Mouse (Mus musculus) brain, embryonic 18.5 days (tissue): Measurements from ENCODE around the gene Cyb561d1.

Experiments used
- DNase-seq: peaks from one replicate; pipeline ENCODE4 v3.0.0-alpha.2; 2012; ENCODE audit warnings: low read depth, low spot score

The Cyb561d1 gene

DNA sequence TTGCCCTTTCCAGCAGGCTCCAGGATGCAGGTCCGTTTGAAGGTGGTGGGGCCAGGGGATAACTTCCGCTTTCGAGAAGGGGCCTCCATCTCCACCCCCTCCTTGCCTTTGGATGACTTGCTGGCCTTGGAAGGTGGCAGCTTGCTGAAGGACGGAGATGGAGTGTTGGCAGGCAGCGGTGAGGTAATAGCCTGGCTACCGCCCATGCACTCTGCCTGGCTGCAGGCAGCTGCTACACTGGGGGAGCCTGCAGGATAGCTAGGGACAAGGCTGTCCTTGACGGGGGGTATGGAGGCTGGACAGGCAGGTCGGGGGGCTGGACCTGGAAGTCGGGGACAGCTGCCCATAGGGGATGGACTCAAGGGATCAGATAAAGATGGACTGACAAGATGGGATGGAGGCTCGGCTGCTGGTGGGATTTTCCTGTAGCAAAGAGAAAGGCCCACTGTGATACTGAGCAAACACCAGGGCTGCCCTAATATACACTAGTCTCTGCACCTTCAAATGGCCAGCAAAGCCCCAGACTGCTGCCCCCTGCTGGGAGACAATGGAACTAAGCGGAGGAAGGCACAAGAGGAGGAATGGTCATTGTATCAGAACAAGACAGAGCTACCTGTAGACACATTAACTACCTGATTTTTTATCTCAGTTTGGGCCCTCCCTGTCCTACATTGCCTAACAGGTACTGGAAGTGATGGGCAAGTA, 2.8 kb upstream of the Cyb561d1 start:
- no peak for DNase-seq

DNA sequence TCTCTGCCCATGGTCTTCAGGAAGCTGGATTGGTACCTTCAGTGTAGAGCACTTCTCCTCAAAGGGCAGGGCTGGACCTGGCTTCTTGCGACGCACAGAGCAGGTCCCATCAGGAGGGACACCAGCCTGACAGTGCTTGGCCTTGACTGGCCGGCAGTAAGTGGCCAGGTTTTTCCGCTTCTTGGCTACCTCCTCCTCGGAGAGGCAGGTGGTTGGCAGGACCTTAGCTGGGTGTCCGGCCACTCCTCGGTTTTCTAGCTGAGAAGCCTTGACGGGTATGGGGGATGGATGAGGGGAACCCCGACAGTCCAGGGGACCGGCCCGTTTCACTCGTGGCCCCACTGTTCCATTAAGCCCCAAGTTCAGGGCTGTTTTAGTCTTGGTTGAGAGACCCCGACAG, 2.2 kb upstream of the Cyb561d1 start:
- no peak for DNase-seq

DNA sequence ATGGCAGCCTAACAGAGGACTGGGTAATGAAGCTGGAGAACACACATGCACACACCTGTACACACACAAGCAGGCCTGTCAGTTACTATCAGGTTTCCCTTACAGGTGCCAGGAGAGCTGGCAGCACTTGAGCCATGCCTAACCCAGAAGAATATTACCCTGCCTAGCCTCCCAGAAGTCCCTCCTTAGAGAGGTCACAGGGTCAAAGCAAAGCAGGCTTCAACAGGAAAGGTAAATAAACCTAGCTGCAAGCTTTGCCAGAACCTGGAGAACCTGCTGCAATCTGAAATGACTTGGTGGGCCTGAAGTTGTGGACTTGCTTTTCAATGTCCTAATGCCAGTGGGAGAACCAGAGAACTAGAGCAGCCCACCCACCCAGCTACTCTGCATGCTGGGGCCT, 1.5 kb upstream of the Cyb561d1 start:
- DNase-seq, result no peak

- DNase-seq, result no peak
Observed at GRCm38 (mm10) chr3:108199231-108199630, 1.8 kb downstream of the Cyb561d1 start.

DNA sequence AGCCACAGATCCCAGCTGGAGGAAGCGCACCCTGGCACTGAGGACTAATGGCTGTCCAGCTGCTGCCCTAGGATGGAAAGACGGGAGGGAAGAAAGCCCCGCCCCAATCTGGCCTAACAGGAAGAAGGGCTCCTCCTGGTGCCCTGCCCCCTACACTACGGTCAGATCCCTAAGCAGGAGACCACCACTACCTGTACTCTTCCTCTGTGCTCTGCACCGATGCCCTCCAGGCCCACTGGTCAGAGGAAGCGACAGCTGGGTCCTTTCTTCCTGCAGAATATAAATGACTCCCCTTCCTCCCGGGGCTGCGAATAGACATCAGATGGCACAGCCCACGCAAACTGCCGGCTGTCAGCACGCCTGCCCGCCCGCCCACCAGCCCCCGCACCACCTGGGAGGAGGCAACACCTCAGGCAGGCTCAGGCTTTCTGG, 3.9 kb downstream of the Cyb561d1 start:
- DNase-seq, result no peak

GRCm38 (mm10) chr3:108195941-108196590, 4.9 kb downstream of the Cyb561d1 start:
- DNase-seq, result no peak

- DNase-seq, result no peak
Observed at GRCm38 (mm10) chr3:108195287-108195686, 5.7 kb downstream of the Cyb561d1 start.

DNA sequence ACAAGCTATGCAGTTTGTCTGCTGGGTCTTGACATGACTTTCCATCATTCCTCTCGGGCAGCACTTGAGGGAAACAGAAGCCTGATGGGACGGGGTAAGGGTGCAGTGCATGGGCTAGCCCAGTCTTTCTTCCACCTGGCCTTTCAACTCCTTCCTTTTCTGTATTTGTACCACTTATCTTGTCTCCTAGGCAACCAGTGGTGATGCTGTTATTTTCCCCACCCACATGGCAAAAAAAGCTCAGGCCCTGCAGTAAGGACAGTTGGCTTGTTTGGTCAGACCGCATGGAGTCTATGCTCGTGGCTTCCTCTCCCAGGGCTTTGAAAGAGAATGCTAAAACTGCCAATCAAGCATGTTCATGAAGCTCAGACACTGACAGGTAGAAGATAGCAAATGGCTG, 7.3 kb downstream of the Cyb561d1 start:
- no peak for DNase-seq

GRCm38 (mm10) chr3:108189897-108190296, 11.1 kb downstream of the Cyb561d1 start:
- no peak for DNase-seq

GRCm38 (mm10) chr3:108188716-108189490, 12.1 kb downstream of the Cyb561d1 start:
- no peak for DNase-seq

- DNase-seq, result no peak
Observed at GRCm38 (mm10) chr3:108187111-108187795, 13.8 kb downstream of the Cyb561d1 start.

GRCm38 (mm10) chr3:108186098-108187047, 14.6 kb downstream of the Cyb561d1 start, which contains the start of gene Amigo1:
Gene Amigo1, plus strand, starts transcription at chr3:108186335.
- no peak for DNase-seq

- DNase-seq, result no peak
Observed at GRCm38 (mm10) chr3:108185460-108186097, 15.4 kb downstream of the Cyb561d1 start.

GRCm38 (mm10) chr3:108184742-108185141, 16.3 kb downstream of the Cyb561d1 start:
- no peak for DNase-seq

DNA sequence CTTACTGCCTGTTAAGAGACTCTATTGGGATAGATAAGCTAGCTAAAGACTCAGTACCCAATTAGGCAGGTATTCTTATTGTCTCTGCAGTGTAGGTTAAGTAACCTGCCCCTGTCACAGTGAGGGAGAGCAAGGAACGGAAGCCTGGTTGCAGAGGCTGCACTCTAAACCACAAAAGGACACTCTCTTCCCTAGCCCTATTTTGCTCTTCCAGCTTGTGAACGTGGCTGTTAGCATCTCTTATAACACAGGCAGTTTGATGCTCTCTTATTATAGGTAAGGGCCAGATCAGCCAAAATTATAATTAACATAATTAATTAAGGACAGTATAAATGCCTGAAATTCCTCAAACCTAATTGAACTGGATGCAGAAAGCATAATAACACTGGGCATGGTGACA, 20.5 kb downstream of the Cyb561d1 start:
- DNase-seq, result no peak

- DNase-seq, result no peak
Observed at GRCm38 (mm10) chr3:108178756-108179715, 22.0 kb downstream of the Cyb561d1 start.

- DNase-seq, result peak; percentile 79
Observed at GRCm38 (mm10) chr3:108174672-108175531, 26.1 kb downstream of the Cyb561d1 start.

- DNase-seq, result no peak
Observed at GRCm38 (mm10) chr3:108169199-108169598, 31.8 kb downstream of the Cyb561d1 start.
